Mouse (Mus musculus) heart, postnatal 0 days (tissue): Measurements from ENCODE around the gene Tlr5. TPM values are rescaled to one million over a fixed set of nuclear protein-coding genes. Genes with fewer than 3 reads are reported as not detected.

Source experiments
- ATAC-seq: fragments of 200-750 bp; cut with Nextera tagmentation; 2 replicates; pipeline ENCODE4 v1.8.0; 2017; ENCODE audit warnings: low read depth, moderate number of reproducible peaks, moderate library complexity; ENCODE audit not compliant: insufficient read depth
- DNase-seq: peaks from one replicate; pipeline ENCODE4 v3.0.0-alpha.2; 2016; ENCODE audit warnings: low spot score
- H3K27ac ChIP-seq: fragments of 300-500 bp; sonication (generic); 2 replicates; pipeline ENCODE4 v1.5.1; 2014; ENCODE audit warnings: low read depth, mild to moderate bottlenecking
- H3K27me3 ChIP-seq: fragments of 300-500 bp; sonication (generic); 2 replicates; pipeline ENCODE4 v1.6.1; 2014; ENCODE audit warnings: low read length, mixed read lengths; ENCODE audit not compliant: control insufficient read depth, insufficient read depth
- H3K36me3 ChIP-seq: fragments of 300-500 bp; sonication (generic); replicated peaks from 2 replicates; pipeline ENCODE4 v1.6.1; 2014; ENCODE audit warnings: low read length, mixed read lengths; ENCODE audit not compliant: control insufficient read depth, insufficient read depth
- H3K4me1 ChIP-seq: fragments of 300-500 bp; sonication (generic); 2 replicates; pipeline ENCODE4 v1.6.1; 2014; ENCODE audit warnings: antibody characterized with exemption; ENCODE audit not compliant: control insufficient read depth, insufficient read depth
- H3K4me2 ChIP-seq: fragments of 300-500 bp; sonication (generic); 2 replicates; pipeline ENCODE4 v1.6.1; 2014; ENCODE audit warnings: low read depth, mild to moderate bottlenecking, low read length, moderate library complexity
- H3K4me3 ChIP-seq: fragments of 300-500 bp; sonication (generic); 2 replicates; pipeline ENCODE4 v1.5.1; 2014; ENCODE audit warnings: low read depth, low read length
- H3K9ac ChIP-seq: fragments of 300-500 bp; sonication (generic); replicated peaks from 2 replicates; pipeline ENCODE4 v1.6.1; 2014; ENCODE audit warnings: low read depth, low read length, mixed read lengths
- H3K9me3 ChIP-seq: fragments of 300-500 bp; sonication (generic); replicated peaks from 2 replicates; pipeline ENCODE4 v1.6.1; 2016; ENCODE audit warnings: low read length; ENCODE audit not compliant: control insufficient read depth
- CTCF ChIP-seq: IDR thresholded peaks from 2 replicates; pipeline ENCODE4 v1.5.1; 2016; ENCODE audit warnings: antibody characterized with exemption, control low read depth, low read depth
- EP300 ChIP-seq: IDR thresholded peaks from 2 replicates; pipeline ENCODE4 v1.6.1; 2016; ENCODE audit warnings: antibody characterized with exemption, low read depth
- WGBS: fragments of 180-500 bp; shearing (Covaris S2); extraction: QIAGEN DNeasy Blood & Tissue Kit; methylation state at CpG from one replicate; pipeline ENCODE4 v1.1.7; 2014; 5-methylcytosine and 5-hydroxymethylcytosine counted together
- polyA plus RNA-seq: library from polyadenylated mRNA; unstranded; fragments of >200 nt; fragmentation: Nextera tagmentation; extraction: Ambion mirVana; gene quantifications from 2 replicates; pipeline ENCODE4 v1.2.1, GENCODE M21; 2015
- total RNA-seq: library from RNA; depleted of rRNA; stranded (reverse); fragments of >200 nt; gene quantifications from 2 replicates; pipeline ENCODE4 v1.2.3, GENCODE M21; 2014; ENCODE audit warnings: low replicate concordance

Tlr5 gene
- total and polyA plus RNA-seq, 2 experiments from 2014 or later = 0.92 to 1.3 TPM

GRCm38 (mm10) chr1:182955047-182955620, 546 bp downstream of the Tlr5 start:
- no peaks in the 10 kb centered on the region for H3K27me3 ChIP-seq
- no peak; the same call in 1 of the 2 replicates for ATAC-seq
- no peaks in the 10 kb centered on the region for H3K36me3 ChIP-seq
- no peak for DNase-seq
- peak overlapping the region; percentile 50 for H3K4me3 ChIP-seq
- WGBS = 19% methylated on average over 15 of the region's 15 CpGs
- peak overlapping the region; percentile 72 for H3K27ac ChIP-seq
- peaks cover 25% of the 10 kb centered on the region for H3K4me1 ChIP-seq
- H3K9ac ChIP-seq = peak overlapping the region; percentile 56
- no peaks in the 10 kb centered on the region for H3K9me3 ChIP-seq
- peak overlapping the region; percentile 84 for H3K4me2 ChIP-seq
- TF ChIP-seq CTCF (peak; percentile 16; the same call in 1 of the 2 replicates), EP300 (no peak)

- peak; percentile 50 for DNase-seq
- Histone ChIP-seq H3K4me1 (peaks cover 23% of the 10 kb centered on the region), H3K9ac (no peak overlapping the region), H3K9me3 (no peaks in the 10 kb centered on the region), H3K36me3 (no peaks in the 10 kb centered on the region), H3K27ac (peak overlapping the region; percentile 50; the same call in 1 of the 2 replicates), H3K4me2 (peak overlapping the region; percentile 84; the same call in 1 of the 2 replicates), H3K27me3 (no peaks in the 10 kb centered on the region), H3K4me3 (no peak overlapping the region)
- 36% methylated on average over 12 of the region's 12 CpGs for WGBS
- peak; percentile 38 for ATAC-seq
- no peak for TF ChIP-seq EP300
- TF ChIP-seq CTCF = no peak
These were observed 1.8 kb downstream of the Tlr5 start for GRCm38 (mm10) chr1:182956186-182956960.

GRCm38 (mm10) chr1:182957001-182957757, 2.6 kb downstream of the Tlr5 start:
- DNase-seq (no peak), ATAC-seq (no peak)
- Histone ChIP-seq H3K4me3 (no peak overlapping the region), H3K9ac (no peak overlapping the region), H3K27me3 (no peaks in the 10 kb centered on the region), H3K9me3 (no peaks in the 10 kb centered on the region), H3K4me1 (peaks cover 21% of the 10 kb centered on the region), H3K4me2 (no peak overlapping the region), H3K27ac (no peak overlapping the region), H3K36me3 (no peaks in the 10 kb centered on the region)
- 83% methylated on average over 16 of the region's 16 CpGs for WGBS
- TF ChIP-seq EP300 (no peak), CTCF (no peak)

- no peak overlapping the region for H3K9ac ChIP-seq
These were observed 3.4 kb downstream of the Tlr5 start for GRCm38 (mm10) chr1:182957826-182958544.

GRCm38 (mm10) chr1:182958824-182959223, 4.2 kb downstream of the Tlr5 start:
- peaks cover 12% of the 10 kb centered on the region for H3K4me1 ChIP-seq

More at GRCm38 (mm10) chr1:182957826-182958544, 3.4 kb downstream of the Tlr5 start:
- H3K4me2 ChIP-seq = no peak overlapping the region
- no peaks in the 10 kb centered on the region for H3K9me3 ChIP-seq
- H3K27me3 ChIP-seq = no peaks in the 10 kb centered on the region
- peaks cover 20% of the 10 kb centered on the region for H3K4me1 ChIP-seq
- ATAC-seq (no peak), DNase-seq (no peak)
- WGBS = 78% methylated on average over 13 of the region's 13 CpGs
- H3K27ac ChIP-seq = no peak overlapping the region
- no peaks in the 10 kb centered on the region for H3K36me3 ChIP-seq
- TF ChIP-seq CTCF = no peak
- TF ChIP-seq EP300 = no peak
- no peak overlapping the region for H3K4me3 ChIP-seq

More at GRCm38 (mm10) chr1:182958824-182959223, 4.2 kb downstream of the Tlr5 start:
- TF ChIP-seq EP300 = no peak
- peak overlapping the region; percentile 80 for H3K4me2 ChIP-seq
- H3K36me3 ChIP-seq = no peaks in the 10 kb centered on the region
- no peak overlapping the region for H3K9ac ChIP-seq
- H3K4me3 ChIP-seq = peak overlapping the region; percentile 52; the same call in 1 of the 2 replicates
- H3K27ac ChIP-seq = peak overlapping the region; percentile 70; the same call in 1 of the 2 replicates
- ATAC-seq = no peak
- 58% methylated on average over 3 of the region's 3 CpGs for WGBS
- DNase-seq = no peak
- H3K9me3 ChIP-seq = no peaks in the 10 kb centered on the region
- H3K27me3 ChIP-seq = no peaks in the 10 kb centered on the region
